Mouse (Mus musculus) neural tube, embryonic 15.5 days (tissue): ENCODE data around the gene Arrdc3. TPM values are rescaled to one million over a fixed set of nuclear protein-coding genes. Genes with fewer than 3 reads are reported as not detected.

Experiments used
- ATAC-seq: fragments of 200-750 bp; cut with Nextera tagmentation; 2 replicates; pipeline ENCODE4 v1.8.0; 2017; ENCODE audit warnings: mild to moderate bottlenecking, moderate TSS enrichment, moderate library complexity; ENCODE audit not compliant: low FRiP score
- H3K27ac ChIP-seq: fragments of 300-500 bp; sonication (generic); replicated peaks from 2 replicates; pipeline ENCODE4 v1.5.1; 2015; ENCODE audit warnings: mild to moderate bottlenecking, inconsistent platforms
- H3K27me3 ChIP-seq: fragments of 300-500 bp; sonication (generic); replicated peaks from 2 replicates; pipeline ENCODE4 v1.6.1; 2015; ENCODE audit warnings: inconsistent platforms
- H3K36me3 ChIP-seq: fragments of 300-500 bp; sonication (generic); 2 replicates; pipeline ENCODE4 v1.6.1; 2015; ENCODE audit warnings: inconsistent platforms
- H3K4me1 ChIP-seq: fragments of 300-500 bp; sonication (generic); 2 replicates; pipeline ENCODE4 v1.6.1; 2015; ENCODE audit warnings: inconsistent platforms
- H3K4me2 ChIP-seq: fragments of 300-500 bp; sonication (generic); 2 replicates; pipeline ENCODE4 v1.6.1; 2015; ENCODE audit warnings: inconsistent platforms, mild to moderate bottlenecking, moderate library complexity
- H3K4me3 ChIP-seq: fragments of 300-500 bp; sonication (generic); replicated peaks from 2 replicates; pipeline ENCODE4 v1.5.1; 2015; ENCODE audit warnings: mild to moderate bottlenecking, inconsistent platforms
- H3K9ac ChIP-seq: fragments of 300-500 bp; sonication (generic); replicated peaks from 2 replicates; pipeline ENCODE4 v1.6.1; 2015; ENCODE audit warnings: mild to moderate bottlenecking, inconsistent platforms
- H3K9me3 ChIP-seq: fragments of 300-500 bp; sonication (generic); replicated peaks from 2 replicates; pipeline ENCODE4 v1.6.1; 2016; ENCODE audit warnings: inconsistent platforms
- WGBS: fragments of 180-500 bp; shearing (Covaris S2); methylation state at CpG from one replicate; pipeline ENCODE4 v1.1.7; 2015; ENCODE audit warnings: mixed read lengths; 5-methylcytosine and 5-hydroxymethylcytosine counted together
- polyA plus RNA-seq: library from polyadenylated mRNA; unstranded; fragments of >200 nt; fragmentation: Nextera tagmentation; extraction: Ambion mirVana; gene quantifications from 2 replicates; pipeline ENCODE4 v1.2.1, GENCODE M21; 2015

The Arrdc3 gene
- polyA plus RNA-seq, result 32.3 and 33.2 TPM in 2 replicates

DNA sequence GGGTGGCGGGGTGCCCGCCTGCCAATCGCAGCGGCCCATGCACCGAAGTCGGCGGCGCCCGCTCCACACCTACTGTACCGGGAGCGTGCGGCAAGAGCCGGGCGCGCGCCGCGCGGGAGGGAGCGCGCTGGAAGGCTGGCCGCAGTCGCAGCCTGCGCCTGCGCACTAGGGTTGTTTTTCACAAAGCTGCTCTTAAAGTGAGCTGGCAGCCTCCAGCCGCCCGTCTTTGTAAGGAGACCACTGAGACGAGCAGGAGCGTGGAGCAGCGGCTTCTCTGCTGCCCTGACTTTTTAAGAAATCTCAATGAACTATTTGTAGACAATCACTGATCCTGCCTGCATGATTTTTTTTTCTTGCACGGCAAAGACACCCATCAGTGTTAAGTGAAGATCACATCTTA, at the start of gene Arrdc3:
Arrdc3 (plus strand) TSS at position 195 of the 400 bp plus-strand sequence.
- Histone ChIP-seq H3K9ac (peak within 1 kb of the TSS; percentile 100), H3K27ac (peak within 1 kb of the TSS; percentile 100), H3K4me2 (peak within 1 kb of the TSS; percentile 61), H3K9me3 (no peaks in the 10 kb centered on the region), H3K4me3 (peak within 1 kb of the TSS; percentile 89), H3K36me3 (peaks cover 4% of the 10 kb centered on the region; the same call in 1 of the 2 replicates), H3K27me3 (no peaks in the 10 kb centered on the region), H3K4me1 (peaks cover 9% of the 10 kb centered on the region)
- WGBS, result 1% methylated on average over 28 of the region's 31 CpGs
- peak; percentile 65 for ATAC-seq

DNA sequence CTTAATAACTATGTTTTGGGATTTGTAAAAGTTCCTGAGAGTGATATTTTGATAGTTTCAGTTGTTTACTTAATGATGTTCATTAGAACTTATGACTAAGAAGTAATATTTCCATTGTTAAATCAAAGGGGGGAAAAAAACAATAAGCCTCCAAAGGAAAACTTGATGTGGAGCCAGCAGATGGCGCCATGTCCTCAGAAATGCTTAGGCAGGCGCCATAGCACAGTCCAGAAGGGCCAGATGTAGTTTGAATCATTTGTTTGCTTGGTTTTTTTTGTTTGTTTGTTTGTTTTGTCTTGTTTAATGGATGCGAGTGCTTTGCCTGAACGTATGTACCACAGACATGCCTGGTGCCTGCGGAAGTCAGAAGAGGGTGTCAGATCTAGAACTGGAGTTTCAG, 21.0 kb upstream of the Arrdc3 start:
- H3K27me3 ChIP-seq, result no peaks in the 10 kb centered on the region
- ATAC-seq, result peak; percentile 79; the same call in 1 of the 2 replicates
- WGBS, result 13% methylated on average over 5 of the region's 5 CpGs
- no peaks in the 10 kb centered on the region for H3K4me1 ChIP-seq
- no peaks in the 10 kb centered on the region for H3K9me3 ChIP-seq
- no peak overlapping the region for H3K27ac ChIP-seq
- no peak overlapping the region for H3K4me3 ChIP-seq
- H3K9ac ChIP-seq, result no peak overlapping the region
- no peak overlapping the region for H3K4me2 ChIP-seq
- H3K36me3 ChIP-seq, result no peaks in the 10 kb centered on the region

- 86% methylated on average over 3 of the region's 3 CpGs for WGBS
- Histone ChIP-seq H3K27ac (no peak overlapping the region), H3K27me3 (no peaks in the 10 kb centered on the region), H3K4me2 (no peak overlapping the region), H3K9me3 (no peaks in the 10 kb centered on the region), H3K4me1 (no peaks in the 10 kb centered on the region), H3K36me3 (no peaks in the 10 kb centered on the region), H3K4me3 (no peak overlapping the region), H3K9ac (no peak overlapping the region)
- no peak for ATAC-seq
These were observed 19.0 kb upstream of the Arrdc3 start for GRCm38 (mm10) chr13:80864195-80864594.

DNA sequence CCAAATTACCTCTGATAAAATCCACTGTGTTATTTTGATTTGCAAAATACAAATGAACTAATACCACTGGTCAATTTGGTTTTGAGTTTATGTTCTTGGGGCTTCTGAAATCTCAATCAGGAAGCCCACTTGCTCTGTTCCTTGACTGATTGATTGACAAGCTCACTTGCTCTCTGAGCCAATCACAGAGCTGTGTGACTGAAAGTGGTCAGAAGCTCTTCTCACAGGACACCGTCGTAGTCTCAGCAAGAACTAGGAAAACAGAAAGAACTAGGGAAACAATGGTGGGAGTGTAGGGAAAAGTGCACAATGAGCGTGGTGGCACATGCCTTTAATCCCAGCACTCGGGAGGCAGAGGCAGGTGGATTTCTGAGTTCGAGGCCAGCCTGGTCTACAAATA, 8.1 kb upstream of the Arrdc3 start:
- H3K4me2 ChIP-seq, result no peak overlapping the region
- no peaks in the 10 kb centered on the region for H3K27me3 ChIP-seq
- H3K36me3 ChIP-seq, result no peaks in the 10 kb centered on the region
- ATAC-seq, result no peak
- no peaks in the 10 kb centered on the region for H3K9me3 ChIP-seq
- H3K9ac ChIP-seq, result no peak overlapping the region
- WGBS, result 93% methylated on average over 5 of the region's 5 CpGs
- H3K4me3 ChIP-seq, result no peak overlapping the region
- no peaks in the 10 kb centered on the region for H3K4me1 ChIP-seq
- no peak overlapping the region for H3K27ac ChIP-seq

DNA sequence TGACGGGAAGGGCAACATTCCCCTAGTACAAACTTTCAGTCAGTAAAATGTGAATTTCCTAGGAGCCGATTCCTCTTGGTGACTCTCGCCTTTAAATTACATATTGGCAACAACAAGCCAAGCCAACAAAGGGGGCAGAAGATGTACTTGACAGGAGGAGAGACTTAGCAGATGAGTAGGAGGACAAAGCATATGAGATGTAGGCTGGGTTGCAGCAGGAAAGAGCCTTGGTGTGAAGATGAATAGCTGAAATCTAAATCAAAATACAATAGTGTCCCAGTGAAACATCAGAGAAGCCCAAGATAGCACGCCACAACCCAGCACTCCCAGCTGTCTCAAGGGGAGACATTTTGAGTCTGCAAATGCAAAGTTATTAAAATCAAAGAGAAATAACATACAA, 2.4 kb upstream of the Arrdc3 start:
- H3K9ac ChIP-seq, result no peak overlapping the region
- peaks cover 5% of the 10 kb centered on the region for H3K4me1 ChIP-seq
- no peak overlapping the region for H3K27ac ChIP-seq
- no peaks in the 10 kb centered on the region for H3K27me3 ChIP-seq
- no peaks in the 10 kb centered on the region for H3K9me3 ChIP-seq
- H3K4me2 ChIP-seq, result no peak overlapping the region
- no peak overlapping the region for H3K4me3 ChIP-seq
- no peaks in the 10 kb centered on the region for H3K36me3 ChIP-seq
- no peak for ATAC-seq
- WGBS, result 85% methylated on average over 4 of the region's 4 CpGs

GRCm38 (mm10) chr13:80881722-80882500, 1.3 kb upstream of the Arrdc3 start:
- peak overlapping the region; percentile 100 for H3K27ac ChIP-seq
- 18% methylated on average over 6 of the region's 6 CpGs for WGBS

DNA sequence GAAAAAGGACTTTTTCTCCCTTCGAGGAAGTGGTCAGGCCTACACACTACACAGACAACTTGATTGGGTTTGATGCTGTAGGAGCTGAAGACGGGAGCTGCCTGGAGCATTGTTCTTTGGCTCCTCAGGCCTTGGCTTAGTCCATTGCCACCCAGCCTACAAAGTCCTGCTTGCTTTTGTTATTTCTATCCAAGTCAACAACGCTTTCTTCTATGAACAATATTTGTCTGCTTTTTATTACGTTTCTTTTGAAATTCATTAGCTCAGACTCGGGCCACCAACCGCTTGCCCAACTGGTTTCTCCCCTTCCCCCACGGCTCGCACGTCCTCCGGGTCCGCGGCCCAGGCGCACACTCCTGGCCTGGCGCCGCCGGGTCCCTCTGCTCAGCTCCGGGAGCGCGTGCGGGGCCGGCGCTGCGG, 458 bp upstream of the Arrdc3 start:
- peak; percentile 46; the same call in 1 of the 2 replicates for ATAC-seq
- peak overlapping the region; percentile 61 for H3K4me2 ChIP-seq
- WGBS, result under 1% methylated on average over 23 of the region's 23 CpGs
- peak overlapping the region; percentile 68 for H3K9ac ChIP-seq
- H3K36me3 ChIP-seq, result no peaks in the 10 kb centered on the region
- peaks cover 9% of the 10 kb centered on the region for H3K4me1 ChIP-seq
- H3K9me3 ChIP-seq, result no peaks in the 10 kb centered on the region
- H3K27me3 ChIP-seq, result no peaks in the 10 kb centered on the region
- peak overlapping the region; percentile 100 for H3K27ac ChIP-seq
- peak overlapping the region; percentile 89 for H3K4me3 ChIP-seq

More at GRCm38 (mm10) chr13:80881722-80882500, 1.3 kb upstream of the Arrdc3 start:
- peak overlapping the region; percentile 61 for H3K4me2 ChIP-seq
- no peaks in the 10 kb centered on the region for H3K9me3 ChIP-seq
- no peak overlapping the region; the same call in 1 of the 2 replicates for H3K4me3 ChIP-seq
- H3K36me3 ChIP-seq, result no peaks in the 10 kb centered on the region
- H3K27me3 ChIP-seq, result no peaks in the 10 kb centered on the region
- peaks cover 9% of the 10 kb centered on the region for H3K4me1 ChIP-seq
- no peak overlapping the region for H3K9ac ChIP-seq
- ATAC-seq, result no peak

- Histone ChIP-seq H3K36me3 (peaks cover 6% of the 10 kb centered on the region), H3K9ac (peak overlapping the region; percentile 100), H3K4me3 (peak overlapping the region; percentile 89), H3K4me2 (peak overlapping the region; percentile 61), H3K27ac (peak overlapping the region; percentile 100), H3K4me1 (peaks cover 9% of the 10 kb centered on the region), H3K27me3 (no peaks in the 10 kb centered on the region), H3K9me3 (no peaks in the 10 kb centered on the region)
- WGBS, result under 1% methylated on average over 23 of the region's 23 CpGs
- no peak for ATAC-seq
These were observed 629 bp downstream of the Arrdc3 start for GRCm38 (mm10) chr13:80883649-80884376.

DNA sequence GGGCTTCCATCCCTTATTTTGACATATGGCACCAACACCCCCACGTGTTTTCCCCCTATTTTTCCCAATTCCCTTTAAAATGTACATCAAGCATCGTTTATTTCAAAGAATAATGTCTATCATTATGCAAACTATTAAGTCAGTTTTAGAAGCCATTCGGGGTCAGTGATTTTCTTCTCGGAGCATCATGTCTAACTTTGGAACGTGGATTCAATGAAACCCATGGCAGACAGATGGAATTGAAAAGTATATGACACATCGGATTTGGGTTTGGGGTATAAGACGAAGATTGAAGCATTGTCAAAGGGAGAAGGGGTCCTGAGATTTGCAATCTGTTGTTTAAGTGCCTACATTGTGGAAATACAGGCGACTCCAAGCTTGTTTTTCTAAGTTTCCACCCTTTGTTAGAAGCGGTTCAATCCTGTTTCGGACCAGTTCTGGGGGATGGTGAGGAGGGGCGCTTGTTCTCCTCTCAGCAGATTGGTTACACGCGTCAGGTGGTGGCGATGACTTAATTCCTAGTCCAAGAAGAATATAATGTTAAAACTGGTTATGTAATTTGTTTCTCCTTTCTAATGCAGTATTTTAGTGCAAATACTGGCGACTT, 1.3 kb downstream of the Arrdc3 start:
- Histone ChIP-seq H3K27me3 (no peaks in the 10 kb centered on the region), H3K9me3 (no peaks in the 10 kb centered on the region), H3K36me3 (peaks cover 8% of the 10 kb centered on the region), H3K4me1 (peaks cover 9% of the 10 kb centered on the region), H3K4me3 (peak overlapping the region; percentile 89), H3K4me2 (peak overlapping the region; percentile 61), H3K27ac (peak overlapping the region; percentile 100), H3K9ac (peak overlapping the region; percentile 100)
- ATAC-seq, result peak; percentile 46
- under 1% methylated on average over 15 of the region's 15 CpGs for WGBS

DNA sequence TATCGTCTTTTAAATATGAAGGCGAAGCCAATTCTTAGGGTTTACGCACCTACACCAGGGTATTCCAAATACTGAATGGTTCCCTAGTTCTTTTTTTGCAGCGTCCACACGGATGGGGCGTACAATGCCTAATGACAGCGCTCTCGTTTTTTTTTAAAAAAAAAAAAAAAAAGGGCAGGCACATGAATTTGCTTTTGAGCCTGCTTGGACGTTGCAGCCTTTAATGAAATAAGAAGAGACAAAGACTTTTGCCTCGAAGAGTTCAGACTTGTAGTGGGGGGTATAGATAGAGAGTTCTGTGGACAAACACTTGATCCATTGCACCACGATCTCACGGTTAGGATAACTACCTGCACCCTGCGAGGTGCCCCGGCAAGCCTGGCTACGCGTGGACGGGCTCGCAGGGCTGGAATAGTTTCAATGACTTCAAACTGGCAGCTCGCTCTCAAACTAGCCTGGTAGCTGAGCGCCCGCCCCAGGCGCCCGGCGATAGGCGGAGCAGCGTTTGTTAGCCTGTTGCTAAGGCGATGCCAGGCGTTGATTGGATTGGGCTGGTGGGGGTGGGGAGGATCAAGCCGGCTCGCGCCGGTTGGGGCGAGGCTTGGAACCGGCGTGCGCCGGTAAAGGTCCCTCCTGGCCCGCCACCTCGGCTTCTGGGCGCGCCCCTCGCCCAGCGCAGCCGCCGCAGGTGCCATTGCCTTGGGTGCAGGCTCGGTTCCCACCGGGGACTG, 2.1 kb downstream of the Arrdc3 start:
- Histone ChIP-seq H3K4me3 (peak overlapping the region; percentile 89), H3K27me3 (no peaks in the 10 kb centered on the region), H3K4me2 (peak overlapping the region; percentile 61), H3K9ac (peak overlapping the region; percentile 100), H3K36me3 (peaks cover 12% of the 10 kb centered on the region), H3K9me3 (no peaks in the 10 kb centered on the region), H3K4me1 (peaks cover 9% of the 10 kb centered on the region), H3K27ac (peak overlapping the region; percentile 100)
- ATAC-seq, result peak; percentile 93
- under 1% methylated on average over 47 of the region's 47 CpGs for WGBS
